Mouse (Mus musculus) limb, embryonic 12.5 days (tissue): Measurements from ENCODE around the gene Ano8. TPM values are rescaled to one million over a fixed set of nuclear protein-coding genes. Genes with fewer than 3 reads are reported as not detected.

Experiments
- polyA plus RNA-seq: library from polyadenylated mRNA; unstranded; fragments of >200 nt; fragmentation: Nextera tagmentation; extraction: Ambion mirVana; gene quantifications from 2 replicates; pipeline ENCODE4 v1.2.1, GENCODE M21; 2016

The Ano8 gene
- polyA plus RNA-seq, 1 experiment from 2014 or later, result 6.8 TPM

Other genes with a start within 250 kb of the Ano8 start
- gene Myo9b, start 213.2 kb downstream of the Ano8 start, polyA plus RNA-seq, result 28.8 and 37.1 TPM in 2 replicates
- 56.1 and 59.1 TPM in 2 replicates for gene Haus8, start 213.0 kb downstream of the Ano8 start, polyA plus RNA-seq
- 92.7 and 100 TPM in 2 replicates for gene Use1, start 119.1 kb downstream of the Ano8 start, polyA plus RNA-seq
- gene Ocel1, start 114.7 kb downstream of the Ano8 start, polyA plus RNA-seq, result 4.2 and 4.9 TPM in 2 replicates
- gene Nr2f6, start 104.0 kb downstream of the Ano8 start, polyA plus RNA-seq, result 65.8 and 72.4 TPM in 2 replicates
- gene Ushbp1, start 90.2 kb downstream of the Ano8 start, polyA plus RNA-seq, result 7.0 and 7.1 TPM in 2 replicates
- 96.9 TPM in 2 replicates for gene Babam1, start 89.1 kb downstream of the Ano8 start, polyA plus RNA-seq
- gene Ankle1, start 80.0 kb downstream of the Ano8 start, polyA plus RNA-seq, result 41.5 and 44.1 TPM in 2 replicates
- gene Abhd8, start 22.3 kb downstream of the Ano8 start, polyA plus RNA-seq, result 78.2 and 82.8 TPM in 2 replicates
- gene Mrpl34, start 21.0 kb downstream of the Ano8 start, polyA plus RNA-seq, result 180 and 203 TPM in 2 replicates
- gene Dda1, start 16.8 kb downstream of the Ano8 start, polyA plus RNA-seq, result 99.8 and 106 TPM in 2 replicates
- 22.1 and 23.2 TPM in 2 replicates for gene Gtpbp3, start 2.1 kb upstream of the Ano8 start, polyA plus RNA-seq
- 59.2 and 62.5 TPM in 2 replicates for gene Plvap, start 25.8 kb upstream of the Ano8 start, polyA plus RNA-seq
- 0.25 and 0.49 TPM in 2 replicates for gene Ccdc194, start 39.7 kb upstream of the Ano8 start, polyA plus RNA-seq
- gene Bst2, start 51.5 kb upstream of the Ano8 start, polyA plus RNA-seq, result 8.1 and 11.3 TPM in 2 replicates
- gene Mvb12a, start 57.0 kb upstream of the Ano8 start, polyA plus RNA-seq, result 64.3 and 69.1 TPM in 2 replicates
- gene Tmem221, start 72.9 kb upstream of the Ano8 start, polyA plus RNA-seq, result 0.13 and 0.26 TPM in 2 replicates
- not detected in 2 replicates for gene Nxnl1, start 80.6 kb upstream of the Ano8 start, polyA plus RNA-seq
- gene Slc27a1, start 82.9 kb upstream of the Ano8 start, polyA plus RNA-seq, result 45.5 and 50.0 TPM in 2 replicates
- 228 and 243 TPM in 2 replicates for gene Pgls, start 106.2 kb upstream of the Ano8 start, polyA plus RNA-seq
- gene Fam129c, start 111.7 kb upstream of the Ano8 start, polyA plus RNA-seq, result 4.6 and 6.6 TPM in 2 replicates
- gene Colgalt1, start 125.0 kb upstream of the Ano8 start, polyA plus RNA-seq, result 61.4 and 65.9 TPM in 2 replicates
- 0.60 and 0.86 TPM in 2 replicates for gene Unc13a, start 185.8 kb upstream of the Ano8 start, polyA plus RNA-seq
- 3.8 and 4.4 TPM in 2 replicates for gene Jak3, start 190.3 kb upstream of the Ano8 start, polyA plus RNA-seq
- 0.54 and 0.64 TPM in 2 replicates for gene Insl3, start 203.3 kb upstream of the Ano8 start, polyA plus RNA-seq
- 0.70 and 1.1 TPM in 2 replicates for gene B3gnt3, start 215.8 kb upstream of the Ano8 start, polyA plus RNA-seq
- gene Fcho1, start 239.8 kb upstream of the Ano8 start, polyA plus RNA-seq, result 5.5 and 6.0 TPM in 2 replicates